Mouse (Mus musculus) small intestine, adult 2 months (tissue): Measurements from ENCODE around the gene Magoh. TPM values are rescaled to one million over a fixed set of nuclear protein-coding genes. Genes with fewer than 3 reads are reported as not detected.

Source experiments
- H3K27ac ChIP-seq: fragments of 200-500 bp; 2 replicates; pipeline ENCODE4 v1.5.1; 2012; ENCODE audit warnings: low read depth, low read length, control low read depth, inconsistent platforms; ENCODE audit not compliant: insufficient read depth
- H3K27me3 ChIP-seq: fragments of 200-500 bp; 2 replicates; pipeline ENCODE4 v1.6.1; 2012; ENCODE audit warnings: mild to moderate bottlenecking, moderate library complexity, low read length, inconsistent platforms; ENCODE audit not compliant: control insufficient read depth, insufficient read depth
- H3K36me3 ChIP-seq: fragments of 200-500 bp; 2 replicates; pipeline ENCODE4 v1.6.1; 2012; ENCODE audit warnings: mild to moderate bottlenecking, low read length, control low read depth, inconsistent platforms; ENCODE audit not compliant: control insufficient read depth, insufficient read depth
- H3K4me1 ChIP-seq: fragments of 200-500 bp; 2 replicates; pipeline ENCODE4 v1.6.1; 2012; ENCODE audit warnings: low read length, inconsistent platforms, mixed read lengths; ENCODE audit not compliant: control insufficient read depth, insufficient read depth, insufficient read length
- H3K4me3 ChIP-seq: fragments of 200-500 bp; 2 replicates; pipeline ENCODE4 v1.5.1; 2012; ENCODE audit warnings: low read depth, mild to moderate bottlenecking, control low read depth, inconsistent platforms, low read length, moderate library complexity
- CTCF ChIP-seq: fragments of 200-500 bp; IDR thresholded peaks from 2 replicates; pipeline ENCODE4 v1.5.1; 2012; ENCODE audit warnings: low read depth, mild to moderate bottlenecking, control low read depth, inconsistent platforms, low read length, moderate library complexity, mixed read lengths; ENCODE audit not compliant: insufficient replicate concordance, insufficient read length; ENCODE audit errors: extremely low read depth
- POLR2A ChIP-seq: fragments of 200-500 bp; IDR thresholded peaks from 2 replicates; pipeline ENCODE4 v1.6.1; 2012; ENCODE audit warnings: low read depth, mild to moderate bottlenecking, control low read depth, inconsistent platforms, low read length, moderate library complexity
- WGBS: fragments of 180-500 bp; shearing (Covaris S2); methylation state at CpG from one replicate; pipeline ENCODE4 v1.1.7; 2018; 5-methylcytosine and 5-hydroxymethylcytosine counted together
- polyA plus RNA-seq: library from polyadenylated mRNA; depleted of rRNA; stranded (reverse); fragments of >200 nt; gene quantifications from 2 replicates; pipeline ENCODE4 v1.2.3, GENCODE M21; 2012; rRNA removed

Gene Magoh
- polyA plus RNA-seq, 1 experiment: 8.0 TPM

GRCm38 (mm10) chr4:107928726-107929125 lies 49.2 kb downstream of the Magoh start:
- 89% methylated on average over 2 of the region's 2 CpGs for WGBS
- H3K27me3 ChIP-seq: no peaks in the 10 kb centered on the region
- no peak for TF ChIP-seq CTCF
- TF ChIP-seq POLR2A: no peak
- no peak overlapping the region for H3K27ac ChIP-seq
- no peak overlapping the region for H3K4me3 ChIP-seq
- H3K36me3 ChIP-seq: no peaks in the 10 kb centered on the region
- no peaks in the 10 kb centered on the region for H3K4me1 ChIP-seq

GRCm38 (mm10) chr4:107931453-107931852 lies 51.9 kb downstream of the Magoh start:
- WGBS: 81% methylated on average over 3 of the region's 3 CpGs
- Histone ChIP-seq H3K36me3 (no peaks in the 10 kb centered on the region), H3K4me3 (no peak overlapping the region), H3K27me3 (no peaks in the 10 kb centered on the region), H3K4me1 (no peaks in the 10 kb centered on the region), H3K27ac (no peak overlapping the region)
- TF ChIP-seq POLR2A (no peak), CTCF (no peak)

GRCm38 (mm10) chr4:107933239-107933638 lies 53.7 kb downstream of the Magoh start:
- no peak overlapping the region for H3K27ac ChIP-seq
- WGBS: 35% methylated on average over 8 of the region's 8 CpGs
- H3K4me1 ChIP-seq: no peaks in the 10 kb centered on the region
- H3K27me3 ChIP-seq: no peaks in the 10 kb centered on the region
- no peaks in the 10 kb centered on the region for H3K36me3 ChIP-seq
- TF ChIP-seq CTCF (no peak), POLR2A (no peak)
- no peak overlapping the region for H3K4me3 ChIP-seq

GRCm38 (mm10) chr4:107935254-107935653 lies 55.7 kb downstream of the Magoh start:
- Histone ChIP-seq H3K4me3 (no peak overlapping the region), H3K4me1 (no peaks in the 10 kb centered on the region), H3K36me3 (no peaks in the 10 kb centered on the region), H3K27me3 (no peaks in the 10 kb centered on the region), H3K27ac (no peak overlapping the region)
- TF ChIP-seq CTCF: no peak
- TF ChIP-seq POLR2A: no peak
- WGBS: 54% methylated on average over 3 of the region's 3 CpGs

Other genes starting within 250 kb of the Magoh start
- gene Dmrtb1, start 195.5 kb upstream of the Magoh start, polyA plus RNA-seq: not detected in 2 replicates
- gene Lrp8, start 77.5 kb upstream of the Magoh start, polyA plus RNA-seq: 2.5 and 3.9 TPM in 2 replicates
- 6.0 and 8.5 TPM in 2 replicates for gene 0610037L13Rik, start 10.1 kb downstream of the Magoh start, polyA plus RNA-seq
- 130 and 162 TPM in 2 replicates for gene Cpt2, start 43.9 kb downstream of the Magoh start, polyA plus RNA-seq
- gene Slc1a7, start 88.6 kb downstream of the Magoh start, polyA plus RNA-seq: 0.11 and 0.16 TPM in 2 replicates
- 26.7 and 150 TPM in 2 replicates for gene Podn, start 216.7 kb downstream of the Magoh start, polyA plus RNA-seq